Mouse (Mus musculus) adrenal gland, postnatal 25 days (tissue): ENCODE results near the gene Abca8a. TPM values are rescaled to one million over a fixed set of nuclear protein-coding genes. Genes with fewer than 3 reads are reported as not detected.

Experiments
- DNase-seq: peaks from one replicate; pipeline ENCODE4 v3.0.0; 2021; ENCODE audit warnings: mixed read lengths
- long read RNA-seq: library from polyadenylated mRNA; stranded (forward); transcript quantifications from one replicate; pipeline ENCODE4 v2.0.0, GENCODE M21; 2021
- total RNA-seq: library from RNA; stranded (reverse); gene quantifications from 2 replicates; pipeline ENCODE4 v1.2.3, GENCODE M21; 2021

The Abca8a gene
- 25.2 and 37.6 TPM in 2 replicates for total RNA-seq
- long read RNA-seq, partial matches to known transcripts, result 9 of 11 reads
- long read RNA-seq, other reads (novel, unspliced or antisense), result 2 of 11 reads

- DNase-seq, result no peak
These were observed at the start of gene Abca8a for GRCm38 (mm10) chr11:110095858-110096257. Abca8a (minus strand) TSS chr11:110095978.

DNA sequence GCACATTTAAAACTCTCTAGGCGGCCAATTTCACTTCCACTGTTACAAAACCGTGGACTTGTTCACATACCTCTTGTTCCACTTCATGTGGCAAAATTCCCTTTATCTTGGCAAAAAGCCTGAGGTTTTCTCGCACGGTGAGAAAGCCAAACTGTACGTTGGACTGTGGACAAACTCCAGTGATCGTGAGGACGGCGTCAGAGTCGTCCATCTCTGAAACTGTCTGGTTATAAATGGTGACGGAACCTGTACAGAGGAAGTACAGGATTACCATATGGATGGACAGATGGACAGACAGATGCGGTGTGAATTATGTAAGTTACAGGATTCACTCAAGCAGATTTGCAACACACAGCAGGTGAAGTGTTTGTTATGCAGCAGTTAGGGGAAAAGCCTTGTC lies 49.6 kb upstream of the Abca8a start:
- DNase-seq, result no peak

DNA sequence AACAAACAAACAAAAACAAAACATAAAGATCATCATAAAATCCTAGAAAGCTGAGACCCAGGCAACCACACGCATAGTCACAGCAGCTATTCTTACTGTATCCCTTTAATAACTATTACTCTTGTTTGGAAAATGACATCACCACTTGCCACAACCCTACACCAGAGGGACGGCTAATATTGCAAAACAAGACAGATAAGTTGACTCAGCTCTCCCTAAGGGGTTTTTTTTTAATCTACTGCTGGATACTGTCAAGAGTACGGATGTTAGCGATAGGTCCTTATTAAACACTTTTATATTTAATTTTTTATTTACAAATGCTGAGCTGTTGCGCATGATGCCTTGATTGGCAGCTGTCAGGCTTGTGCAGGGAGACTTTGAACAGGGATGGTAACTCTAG lies 35.0 kb upstream of the Abca8a start:
- no peak for DNase-seq

- DNase-seq, result no peak
These were observed 15.4 kb upstream of the Abca8a start for GRCm38 (mm10) chr11:110111137-110111536.

DNA sequence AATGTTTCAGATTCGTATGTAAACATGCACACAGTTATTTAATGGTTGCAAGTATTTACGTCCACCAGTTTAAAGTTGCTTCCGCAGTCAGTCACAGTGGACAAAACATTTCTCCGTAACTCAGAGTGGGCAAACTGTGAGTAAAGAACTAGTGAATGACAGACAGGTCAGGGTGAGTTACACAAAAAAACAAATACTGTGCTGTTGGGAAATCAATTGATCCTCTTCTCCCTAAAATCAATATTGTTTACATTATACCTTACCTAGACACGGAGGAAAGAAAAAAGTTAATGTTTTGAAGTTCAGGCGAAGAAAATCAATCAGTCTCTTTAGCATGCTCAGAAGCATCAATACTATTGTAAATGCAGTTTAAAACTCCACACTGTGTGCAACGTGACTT lies 5.7 kb upstream of the Abca8a start:
- no peak for DNase-seq

- DNase-seq, result no peak
These were observed 3.1 kb upstream of the Abca8a start for GRCm38 (mm10) chr11:110098901-110099300.

- no peak for DNase-seq
These were observed 1.7 kb upstream of the Abca8a start for GRCm38 (mm10) chr11:110097465-110097864.

DNA sequence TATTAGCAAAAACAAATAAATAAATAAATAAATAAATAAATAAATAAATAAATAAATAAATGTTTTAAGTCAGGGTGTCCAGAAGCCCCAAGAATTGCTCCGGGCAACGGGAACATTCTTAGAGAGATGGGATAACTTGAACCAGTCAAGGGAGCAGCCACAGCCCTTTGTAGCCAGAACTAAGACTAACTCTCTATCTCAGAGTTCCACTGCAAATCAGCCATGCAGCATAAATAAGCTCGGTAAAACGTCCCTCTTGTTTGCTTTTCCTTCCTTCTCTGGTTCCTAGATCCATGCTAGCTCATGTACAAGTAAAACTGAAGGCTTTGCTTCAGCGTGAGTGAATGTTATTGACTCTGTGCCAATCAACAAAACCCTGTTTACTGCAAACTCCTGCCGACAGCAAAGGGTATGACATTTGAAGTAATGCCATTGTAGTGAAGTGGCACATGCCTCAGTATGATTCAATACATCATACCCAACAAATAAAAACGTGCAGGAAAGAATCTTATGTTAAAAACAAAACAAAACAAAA lies 865 bp downstream of the Abca8a start:
- no peak for DNase-seq

- DNase-seq, result no peak
These were observed 1.5 kb downstream of the Abca8a start for GRCm38 (mm10) chr11:110094236-110094635.

DNA sequence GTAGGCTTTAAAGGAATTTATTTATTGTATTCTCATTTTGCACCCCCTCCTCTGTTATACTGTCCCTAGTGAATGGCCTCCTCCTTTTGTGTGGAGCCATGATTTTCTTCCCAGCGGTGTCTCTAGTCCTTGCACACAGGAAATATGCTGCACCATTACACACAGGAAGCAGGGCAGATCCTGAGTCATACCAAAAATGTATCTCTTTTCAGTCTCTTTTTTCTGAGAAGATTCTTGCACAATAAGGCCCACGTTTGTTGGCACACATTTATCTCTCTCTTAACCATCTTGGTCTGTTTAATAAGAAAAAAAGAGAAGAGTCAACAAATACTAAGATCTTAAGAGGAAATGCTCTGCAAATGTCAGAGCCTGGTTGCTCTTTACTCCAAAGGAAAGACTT lies 4.5 kb downstream of the Abca8a start:
- DNase-seq, result no peak

- no peak for DNase-seq
These were observed 23.6 kb downstream of the Abca8a start for GRCm38 (mm10) chr11:110072158-110072557.

GRCm38 (mm10) chr11:110061032-110061431 lies 34.7 kb downstream of the Abca8a start:
- DNase-seq, result no peak

- DNase-seq, result no peak
These were observed 35.7 kb downstream of the Abca8a start for GRCm38 (mm10) chr11:110060127-110060526.

- no peak for DNase-seq
These were observed 42.1 kb downstream of the Abca8a start for GRCm38 (mm10) chr11:110053681-110054080.

DNA sequence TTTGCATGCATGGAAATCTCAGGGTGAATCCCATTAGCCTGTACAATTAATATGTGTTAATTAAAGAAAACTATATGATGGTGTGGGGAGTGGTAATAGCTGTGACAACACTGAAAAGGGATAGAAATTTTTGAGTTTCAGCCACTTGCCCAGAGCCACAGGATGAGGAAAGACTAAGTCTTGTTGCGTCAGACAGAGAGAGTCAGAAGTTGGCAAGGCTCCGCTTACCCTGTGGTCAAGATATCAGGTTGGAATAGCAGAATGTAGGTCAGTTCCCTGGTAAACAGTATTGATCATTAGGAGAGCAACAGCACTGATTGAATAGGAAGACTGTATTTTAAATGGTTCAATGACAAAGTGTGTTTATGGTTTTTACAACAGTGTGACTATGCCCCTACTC lies 58.0 kb downstream of the Abca8a start:
- DNase-seq, result peak; percentile 4

GRCm38 (mm10) chr11:110028913-110029695 lies 66.7 kb downstream of the Abca8a start:
- DNase-seq, result peak; percentile 2

GRCm38 (mm10) chr11:110010836-110011546 lies 84.8 kb downstream of the Abca8a start:
- DNase-seq, result no peak

- DNase-seq, result peak; percentile 79
These were observed 100.2 kb downstream of the Abca8a start, which contains the start of gene Abca8b for GRCm38 (mm10) chr11:109995624-109996023. Abca8b (minus strand) TSS chr11:109995845.

GRCm38 (mm10) chr11:109995013-109995412 lies 100.8 kb downstream of the Abca8a start:
- DNase-seq, result no peak

GRCm38 (mm10) chr11:109994014-109994413 lies 101.8 kb downstream of the Abca8a start:
- DNase-seq, result no peak

DNA sequence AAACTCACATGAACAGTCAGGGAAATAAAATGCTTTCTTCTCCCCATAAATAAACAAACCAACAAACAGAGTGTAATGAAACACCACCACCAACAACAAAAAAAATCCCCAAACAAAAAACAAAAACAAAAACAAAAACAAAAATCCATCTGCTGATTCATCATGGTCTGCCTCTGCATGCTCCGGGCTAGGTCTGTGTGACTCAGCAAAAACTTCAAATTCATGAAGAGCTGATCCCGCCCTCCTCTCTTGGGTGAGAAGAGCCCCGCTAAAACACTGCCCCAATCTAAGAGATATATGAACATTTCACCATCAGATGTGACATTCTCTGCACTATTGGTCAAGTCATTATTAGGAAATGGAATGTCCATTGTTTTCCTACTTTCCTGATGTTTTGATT lies 104.5 kb downstream of the Abca8a start:
- DNase-seq, result no peak

- DNase-seq, result no peak
These were observed 105.5 kb downstream of the Abca8a start for GRCm38 (mm10) chr11:109990256-109990655.

DNA sequence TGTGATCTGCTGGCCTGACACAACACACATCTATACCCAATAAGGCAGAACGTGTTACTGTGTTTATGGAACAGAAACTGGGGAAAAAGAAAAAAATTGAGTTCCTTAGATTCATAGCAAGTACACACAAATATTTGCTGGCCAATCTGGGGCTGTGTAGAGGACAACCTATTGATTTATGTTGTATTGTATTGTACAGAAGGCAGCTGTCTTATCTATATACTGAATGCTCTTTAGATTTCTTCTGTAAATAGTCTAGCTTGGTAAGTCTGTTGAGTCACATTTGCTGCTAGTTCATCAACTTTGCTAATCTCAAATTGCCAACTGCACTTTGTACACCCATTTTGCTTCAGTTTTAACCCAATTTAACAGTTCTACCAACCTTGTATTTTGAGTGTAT lies 107.6 kb downstream of the Abca8a start:
- DNase-seq, result no peak
